Mouse (Mus musculus): ENCODE data around the gene Cnnm3. TPM values are rescaled to one million over a fixed set of nuclear protein-coding genes. Genes with fewer than 3 reads are reported as not detected.
"Not testable (repeated sequence)": the region's sequence is repeated elsewhere in the genome, so short reads cannot be mapped to it uniquely, and the experiment has no call there.

The Cnnm3 gene
- total RNA-seq, 4 experiments from 2014 or later = 33.3 to 47.2 (median 35.7) TPM

DNA sequence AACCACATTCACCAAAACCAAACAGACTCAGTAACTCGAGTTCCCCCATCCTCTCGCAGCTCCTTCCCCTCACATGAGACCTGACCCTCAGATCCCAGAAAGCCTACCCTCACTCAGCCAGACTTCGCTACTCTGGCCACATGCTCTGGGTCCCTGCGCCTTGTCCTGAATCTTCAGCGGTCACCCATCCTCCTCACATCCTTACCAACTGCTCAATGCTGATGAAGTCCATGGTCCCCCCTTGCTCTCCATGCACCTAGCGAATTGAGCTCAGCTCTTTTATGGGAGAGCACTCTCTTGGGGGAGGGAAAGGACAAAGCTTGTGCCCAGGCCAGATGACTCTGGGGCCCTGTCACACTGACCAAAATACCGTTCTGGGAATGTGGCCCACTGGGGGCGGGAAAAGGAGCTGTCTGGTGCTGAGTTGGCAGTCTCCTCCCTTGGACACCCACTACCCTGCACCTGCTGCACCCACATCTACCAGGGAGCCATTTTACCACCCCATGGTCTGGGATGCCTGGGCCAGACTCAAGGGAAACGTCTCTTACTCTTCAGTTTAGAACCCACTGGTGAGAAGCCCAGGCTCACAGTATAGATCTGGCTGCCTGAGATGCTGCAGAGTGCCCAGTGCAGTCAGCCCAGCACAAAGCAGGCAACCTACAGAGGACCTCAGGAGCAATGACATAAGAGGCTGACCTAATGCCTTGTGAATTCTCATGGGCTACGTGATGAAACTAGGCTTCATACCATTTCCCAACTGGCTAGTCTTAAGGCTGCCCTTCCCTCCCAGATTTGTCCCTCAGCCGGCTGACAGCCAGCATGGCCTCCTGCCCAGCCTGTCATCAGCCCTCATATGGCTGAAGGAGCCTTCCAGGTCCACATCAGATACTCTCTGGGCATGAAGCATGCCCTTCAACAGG, 24.1 kb downstream of the Cnnm3 start:
- no peak for DNase-seq (ENCODE audit: low spot score in 2 of 2)

DNA sequence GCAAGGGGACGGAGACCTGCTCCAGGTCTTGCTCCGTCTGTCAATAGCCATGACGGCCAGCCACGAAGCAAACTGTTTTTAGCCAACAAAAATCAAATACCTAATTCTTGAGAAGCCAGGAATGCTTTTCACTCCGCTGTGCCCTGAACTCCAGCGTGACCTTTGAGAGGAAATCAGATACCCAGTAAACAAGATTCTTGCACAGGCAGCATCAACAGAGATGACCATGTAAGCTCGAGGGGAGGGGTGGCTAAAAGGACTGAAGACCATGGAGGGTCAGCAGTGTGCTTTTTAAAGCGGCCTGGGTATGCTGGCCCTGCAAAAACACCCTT, 24.7 kb downstream of the Cnnm3 start:
- no peak for DNase-seq (ENCODE audit: low spot score in 2 of 2)

DNA sequence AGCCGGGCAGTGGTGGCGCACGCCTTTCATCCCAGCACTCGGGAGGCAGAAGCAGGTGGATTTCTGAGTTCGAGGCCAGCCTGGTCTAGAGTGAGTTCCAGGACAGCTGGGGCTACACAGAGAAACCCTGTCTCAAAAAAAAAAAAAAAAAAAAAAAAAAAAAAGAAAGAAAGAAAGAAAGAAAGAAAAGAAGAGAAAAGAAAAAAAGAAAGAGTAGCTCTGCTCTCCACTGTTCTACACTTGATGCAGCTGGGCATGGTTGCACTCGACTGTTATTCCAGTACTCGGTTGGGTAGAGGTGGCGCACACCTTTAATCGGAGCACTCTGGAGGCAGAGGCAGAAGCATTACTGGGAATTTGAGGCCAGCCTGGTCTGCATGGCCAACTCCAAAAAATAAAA, 25.1 kb downstream of the Cnnm3 start, which contains the start of gene Ankrd23:
Gene Ankrd23, minus strand, starts transcription at position 101 of the 400 bp plus-strand sequence.
- not testable (repeated sequence) for DNase-seq (ENCODE audit: low spot score in 2 of 2)

DNA sequence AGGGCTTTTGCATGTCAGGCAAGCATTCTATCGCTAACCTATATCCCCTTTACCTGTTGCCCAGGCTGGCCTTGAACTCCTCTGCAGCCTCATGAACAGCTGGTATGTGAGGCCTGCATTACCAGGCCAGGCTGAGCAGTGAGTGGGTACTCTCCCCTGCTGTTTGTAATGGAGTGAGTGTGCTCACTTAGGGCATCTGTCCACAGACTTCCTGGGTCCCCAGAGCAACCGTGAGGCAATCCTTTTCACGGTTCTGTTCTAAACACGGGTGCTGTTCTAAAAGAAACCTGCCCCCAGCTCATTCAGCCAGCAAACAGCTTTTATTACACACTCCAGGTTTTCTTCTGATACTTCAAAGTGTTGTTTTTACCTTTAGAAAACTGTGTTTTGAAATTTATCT, 27.1 kb downstream of the Cnnm3 start:
- DNase-seq (ENCODE audit: low spot score in 2 of 2) = no peak

DNA sequence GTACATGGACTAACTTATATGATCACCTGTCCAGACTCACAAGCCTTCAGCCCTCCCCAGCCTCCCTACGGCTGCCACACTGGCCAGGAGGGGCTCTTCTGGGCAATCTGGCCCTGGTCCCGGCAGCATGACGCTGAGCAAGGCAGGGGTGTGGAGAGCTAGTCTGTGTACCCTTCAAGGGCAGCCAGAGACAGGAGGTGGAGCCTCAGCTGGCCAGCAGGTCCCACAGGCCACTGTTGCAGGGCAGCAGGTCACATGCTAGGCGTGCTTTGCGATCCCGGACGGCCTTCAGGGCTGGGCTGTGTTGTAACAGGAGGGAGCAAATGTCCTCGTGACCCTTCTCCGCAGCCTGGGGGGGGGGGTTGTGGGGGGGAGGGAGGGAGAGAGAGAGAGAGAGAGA, 27.5 kb downstream of the Cnnm3 start, which contains the start of gene Gm42417:
Gene Gm42417, minus strand, starts transcription at position 244 of the 400 bp plus-strand sequence.
- DNase-seq (ENCODE audit: low spot score in 2 of 2) = no peak

DNA sequence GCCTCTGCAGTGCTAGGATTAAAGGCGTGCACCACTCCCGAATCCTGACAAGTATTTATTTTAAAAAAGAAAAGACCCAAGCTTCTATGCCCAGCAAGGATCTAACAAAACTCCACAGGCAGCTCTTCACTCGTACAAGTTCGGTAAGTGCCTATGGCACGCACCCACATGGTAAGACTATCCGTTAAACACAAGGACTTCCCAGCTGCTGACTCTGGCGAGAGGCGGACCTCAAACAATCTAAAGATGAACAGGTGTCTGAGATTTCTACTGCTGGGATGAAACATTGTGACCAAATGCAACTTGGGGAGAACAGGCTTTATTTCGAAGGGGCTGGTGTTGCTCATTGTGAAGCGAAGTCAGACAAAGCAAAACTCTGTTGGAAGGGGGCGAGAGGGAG, 28.5 kb downstream of the Cnnm3 start:
- DNase-seq (ENCODE audit: low spot score in 2 of 2) = no peak

DNA sequence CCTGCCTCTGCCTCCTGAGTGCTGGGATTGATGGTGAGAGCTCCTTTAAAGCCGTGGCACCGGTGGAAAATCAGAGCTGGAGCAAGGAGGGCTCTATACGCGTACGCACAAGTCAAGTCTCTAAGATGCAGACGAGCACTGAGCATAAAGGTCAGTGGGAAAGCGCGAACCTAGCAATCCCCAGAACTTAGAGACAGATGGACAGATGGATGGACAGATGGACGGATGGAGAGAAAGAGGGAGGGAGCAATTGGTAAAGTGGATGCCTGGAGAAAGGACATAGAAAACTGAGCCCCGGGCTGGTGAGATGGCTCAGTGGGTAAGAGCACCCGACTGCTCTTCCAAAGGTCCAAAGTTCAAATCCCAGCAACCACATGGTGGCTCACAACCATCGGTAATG, 29.1 kb downstream of the Cnnm3 start:
- no peak for DNase-seq (ENCODE audit: low spot score in 2 of 2)

DNA sequence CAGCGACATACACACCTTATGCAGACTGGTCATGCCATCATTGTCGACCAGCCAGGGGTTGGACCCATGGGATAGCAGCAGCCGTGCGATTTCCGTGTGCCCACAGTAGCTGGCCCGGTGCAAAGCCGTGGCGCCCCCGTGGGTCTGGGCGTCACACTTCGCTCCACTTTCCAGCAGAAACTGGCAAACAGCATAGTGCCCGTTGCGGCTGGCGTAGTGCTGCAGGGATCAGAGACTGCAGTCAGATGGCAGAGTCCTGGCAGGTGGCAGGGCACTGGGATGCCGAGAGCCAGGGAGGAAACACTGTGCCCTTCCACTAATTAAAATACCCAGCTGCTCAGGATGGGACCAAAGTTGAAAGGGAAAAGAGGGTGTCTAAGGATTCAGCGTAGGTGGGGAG, 30.2 kb downstream of the Cnnm3 start:
- DNase-seq (ENCODE audit: low spot score in 2 of 2) = no peak

DNA sequence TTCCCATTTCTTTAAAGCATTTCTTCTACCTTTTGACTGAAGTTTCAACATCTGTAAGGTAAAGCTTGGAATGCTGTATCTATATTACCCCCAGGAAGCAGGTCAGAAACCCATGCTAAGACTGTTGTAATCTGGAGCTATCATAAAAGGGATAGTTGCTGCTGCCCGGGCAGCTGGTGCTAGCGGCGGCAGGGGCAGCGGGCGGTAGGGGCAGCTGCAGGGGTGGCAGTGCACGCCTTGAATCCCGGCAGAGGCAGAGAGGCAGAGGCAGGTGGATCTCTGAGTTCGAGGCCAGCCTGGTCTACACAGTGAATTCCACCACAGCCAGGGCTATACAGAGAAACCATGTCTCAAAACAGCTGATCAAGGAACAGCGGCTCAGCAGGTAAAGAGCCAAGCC, 31.3 kb downstream of the Cnnm3 start:
- no peak for DNase-seq (ENCODE audit: low spot score in 2 of 2)

DNA sequence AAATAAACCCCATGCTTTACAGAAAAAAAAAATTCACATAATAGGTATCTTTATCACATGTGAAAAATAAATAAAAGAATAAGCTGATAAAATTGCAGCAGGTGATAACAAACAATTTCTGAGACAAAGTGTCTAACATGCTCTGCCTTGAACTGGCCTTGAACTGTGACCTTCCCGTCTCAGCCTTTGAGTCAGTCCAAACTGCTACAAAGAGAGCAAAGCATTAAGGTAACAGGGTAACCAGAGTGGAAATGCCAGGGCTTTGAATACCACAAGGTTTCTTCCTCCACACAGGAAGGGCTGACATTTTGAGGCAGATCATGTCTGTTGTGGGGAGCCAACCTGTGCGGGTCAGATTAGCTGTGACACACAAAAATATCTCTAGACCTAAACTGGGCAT, 33.7 kb downstream of the Cnnm3 start:
- DNase-seq (ENCODE audit: low spot score in 2 of 2) = no peak

DNA sequence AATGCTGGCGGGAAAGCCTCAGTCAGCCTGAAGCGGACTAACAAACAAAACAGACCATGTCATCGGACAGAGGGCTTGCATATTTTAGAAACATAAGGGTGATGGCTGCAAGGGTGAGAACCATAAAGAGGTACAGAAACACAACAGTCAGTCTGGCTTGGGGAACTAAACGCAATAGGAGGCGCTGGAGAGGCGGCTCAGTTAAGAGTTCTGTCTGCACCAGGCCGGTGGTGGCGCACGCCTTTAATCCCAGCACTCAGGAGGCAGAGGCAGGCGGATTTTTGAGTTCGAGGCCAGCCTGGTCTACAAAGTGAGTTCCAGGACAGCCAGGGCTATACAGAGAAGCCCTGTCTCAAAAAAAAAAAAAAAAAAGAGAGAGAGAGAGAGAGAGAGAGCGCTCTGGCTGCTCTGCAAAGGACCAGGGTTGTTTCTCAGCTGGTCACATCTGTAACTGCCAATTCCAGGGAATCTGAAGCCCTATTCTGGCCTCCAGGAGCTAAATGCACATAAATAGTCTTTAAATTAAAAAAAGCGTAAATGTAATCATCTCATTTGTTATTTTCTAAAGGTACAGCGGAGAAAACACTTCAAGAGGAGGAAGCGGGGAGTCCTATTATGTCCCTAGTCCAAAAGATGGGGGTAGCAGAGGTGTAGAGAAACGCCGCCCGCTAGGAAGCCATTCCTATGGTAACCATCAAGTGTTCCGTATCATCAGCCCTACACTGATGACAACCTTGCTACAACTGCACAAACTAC, 34.4 kb downstream of the Cnnm3 start:
- no peak for DNase-seq (ENCODE audit: low spot score in 2 of 2)

DNA sequence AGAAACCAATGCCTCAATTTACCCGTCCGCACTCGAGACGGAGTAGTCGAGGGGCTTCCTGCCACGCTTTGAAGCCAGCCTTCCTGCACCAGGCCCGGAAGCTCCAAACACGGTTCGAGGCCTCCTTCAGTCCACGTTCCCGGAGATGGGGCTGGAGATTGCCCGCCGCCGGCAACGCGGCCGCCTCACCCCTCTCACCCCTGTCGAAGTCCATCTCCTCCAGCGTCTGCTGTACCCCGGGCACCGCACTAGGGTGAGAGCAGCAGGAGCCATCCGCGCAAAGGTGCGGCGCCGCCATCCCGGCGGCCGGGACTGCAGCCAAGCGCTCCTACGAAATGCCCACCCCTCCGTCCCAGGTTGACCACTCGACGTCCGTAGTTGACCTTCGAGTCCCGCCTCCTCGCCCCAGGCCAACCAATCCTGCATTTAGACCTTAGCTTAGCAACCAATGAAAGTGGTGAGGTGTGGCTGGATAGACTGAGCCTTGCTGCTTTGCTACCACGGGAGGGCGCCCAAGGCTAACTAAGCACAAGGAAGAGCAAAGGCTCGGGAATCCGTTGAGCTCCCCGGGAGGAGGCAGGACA, 35.3 kb downstream of the Cnnm3 start, which contains the start of gene Ankrd39:
Gene Ankrd39, minus strand, starts transcription at position 558 of the 584 bp plus-strand sequence.
- peak; percentile 98 to 99 for DNase-seq (ENCODE audit: low spot score in 2 of 2)

DNA sequence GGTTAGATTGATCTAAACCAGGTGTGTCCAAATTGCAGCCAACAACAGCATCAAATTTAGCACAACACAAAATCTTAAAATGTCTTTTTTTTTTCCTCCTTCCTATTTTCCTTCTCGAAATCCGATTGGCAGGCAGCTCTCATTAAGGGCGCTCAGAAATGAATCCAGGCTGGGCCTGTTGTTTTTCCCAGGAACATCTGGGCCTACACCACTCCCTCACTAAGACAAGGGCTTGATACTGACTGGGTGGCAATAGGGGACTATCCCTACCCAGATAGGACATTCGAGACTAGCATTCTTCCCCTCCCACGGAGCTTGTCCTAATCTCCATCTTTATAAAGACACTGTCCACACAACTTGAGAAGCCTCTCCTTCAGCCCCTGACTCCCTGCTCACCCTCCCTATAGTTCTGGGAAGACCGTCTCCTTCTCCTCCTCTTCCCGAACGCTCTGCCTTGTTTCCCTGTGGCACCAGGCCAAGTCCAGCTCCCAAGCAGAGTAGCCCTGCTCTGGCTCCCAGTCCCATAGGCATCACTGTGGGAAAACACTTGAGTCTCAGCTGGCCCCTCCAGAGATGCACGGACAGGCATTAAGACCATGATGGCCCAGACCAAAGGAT, 36.4 kb downstream of the Cnnm3 start:
- DNase-seq (ENCODE audit: low spot score in 2 of 2) = no peak

DNA sequence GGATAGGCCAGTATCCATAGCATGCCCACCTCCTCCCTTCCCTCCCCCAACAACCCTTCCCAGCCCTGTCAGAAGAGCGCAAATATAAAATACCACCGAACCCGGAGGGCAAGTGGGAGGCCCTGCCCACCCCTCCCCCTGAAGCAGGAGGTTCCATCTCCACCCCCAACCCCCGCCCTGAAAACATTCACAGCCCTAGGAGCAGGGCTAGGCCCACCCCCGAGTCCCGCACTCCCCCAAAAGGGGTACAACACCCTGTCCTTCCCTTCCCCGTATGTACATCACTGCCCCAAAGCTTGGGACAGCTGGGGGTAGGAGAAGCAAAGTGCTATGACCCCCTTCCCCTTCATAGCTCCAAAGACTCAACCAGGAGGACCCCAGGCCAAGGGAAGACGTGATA, 37.1 kb downstream of the Cnnm3 start:
- DNase-seq (ENCODE audit: low spot score in 2 of 2) = no peak

DNA sequence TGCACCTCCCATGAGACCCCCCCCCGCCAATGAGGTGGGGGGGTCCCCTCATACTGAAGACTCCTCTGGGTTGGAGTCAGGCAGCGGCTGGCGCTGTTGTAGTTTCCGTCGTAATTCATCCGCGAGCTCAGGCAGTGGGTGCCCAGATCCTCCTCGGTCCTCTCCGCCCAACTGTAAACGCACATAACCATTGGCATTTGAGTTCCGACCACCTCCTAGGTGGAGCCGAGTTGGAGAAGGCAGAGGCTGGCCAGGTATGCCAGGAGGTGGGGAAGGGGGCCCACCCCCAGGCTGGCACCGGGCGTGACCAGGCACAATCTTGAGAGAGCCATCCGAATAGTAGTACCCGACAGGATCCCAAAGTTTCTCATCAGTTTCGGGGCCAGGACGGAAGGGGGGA, 37.8 kb downstream of the Cnnm3 start:
- no peak for DNase-seq (ENCODE audit: low spot score in 2 of 2)

DNA sequence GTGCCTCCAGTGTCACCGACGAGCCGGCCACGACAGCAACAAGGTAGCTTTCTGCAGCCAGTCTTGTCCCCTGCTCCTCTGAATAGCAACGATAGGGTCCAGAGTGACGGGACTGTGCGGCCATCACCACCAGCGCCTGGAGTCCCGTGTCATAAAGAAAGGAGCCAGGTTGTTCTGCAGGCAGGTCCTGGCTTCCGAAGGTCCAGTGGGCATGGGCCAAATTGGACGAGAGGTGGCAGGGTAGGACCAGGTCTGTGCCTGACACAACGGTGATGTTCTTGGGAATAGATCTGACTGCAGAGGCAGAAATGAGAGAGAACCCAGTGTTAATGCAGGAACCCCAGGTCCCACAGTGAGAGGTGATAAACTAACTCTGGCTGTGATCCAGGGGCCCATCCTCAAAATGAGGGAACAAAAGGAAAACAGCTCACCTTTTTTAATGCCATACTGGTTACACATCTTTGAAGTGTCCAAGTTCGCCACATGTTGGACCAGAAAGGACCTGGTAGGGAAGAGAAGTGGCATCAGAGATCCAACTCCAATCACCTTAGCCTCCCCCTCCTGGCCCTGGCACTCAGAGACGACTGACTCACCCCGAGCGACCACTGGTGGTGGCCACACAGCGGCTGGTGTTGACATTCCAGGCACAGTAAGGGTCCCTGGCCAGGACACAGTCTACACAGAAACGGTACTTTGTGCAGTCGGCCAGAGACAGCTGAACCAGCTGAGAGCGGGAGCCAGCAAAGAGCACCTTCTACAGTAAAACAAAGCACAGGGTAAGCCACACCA, 38.6 kb downstream of the Cnnm3 start:
- no peak for DNase-seq (ENCODE audit: low spot score in 2 of 2)

DNA sequence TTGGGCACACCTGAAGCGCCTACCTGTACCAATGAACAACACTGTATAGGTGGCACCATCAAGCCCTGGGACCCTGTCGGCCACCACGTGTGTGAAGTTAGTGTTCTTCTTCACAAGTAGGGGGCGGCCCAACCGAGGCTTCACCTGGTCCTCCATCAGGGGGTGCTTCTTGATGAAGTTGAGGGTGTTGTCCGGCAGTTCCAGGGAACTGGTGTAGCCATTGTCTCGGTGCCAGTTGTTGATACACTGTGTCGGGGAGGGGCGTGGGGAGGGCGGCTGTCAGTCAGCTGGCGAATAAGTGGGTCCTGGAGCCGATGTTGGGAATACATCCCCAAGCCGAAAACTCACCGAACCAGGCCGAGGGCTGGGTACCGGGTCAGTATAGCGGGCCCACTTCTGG, 40.2 kb downstream of the Cnnm3 start:
- DNase-seq (ENCODE audit: low spot score in 2 of 2) = no peak

DNA sequence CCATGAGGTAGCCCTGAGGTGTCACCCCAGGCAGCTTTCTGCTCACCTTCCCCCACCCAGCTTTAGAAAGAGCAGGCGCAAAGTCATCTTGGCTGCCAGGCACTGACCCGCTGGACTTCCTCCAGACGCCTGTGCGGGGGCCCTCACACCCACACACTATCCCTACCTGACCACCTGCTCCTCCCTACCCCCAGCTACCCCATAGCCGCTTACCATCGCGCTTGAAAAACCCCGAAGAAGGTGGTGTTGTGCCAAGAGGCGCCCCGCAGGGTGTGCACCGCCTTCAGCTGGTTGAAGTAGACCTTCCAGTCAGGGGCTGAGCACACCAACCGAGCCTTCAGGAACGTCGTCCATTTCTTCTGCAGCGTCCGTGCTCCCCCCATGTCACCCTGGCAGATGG, 40.8 kb downstream of the Cnnm3 start:
- DNase-seq (ENCODE audit: low spot score in 2 of 2) = no peak

DNA sequence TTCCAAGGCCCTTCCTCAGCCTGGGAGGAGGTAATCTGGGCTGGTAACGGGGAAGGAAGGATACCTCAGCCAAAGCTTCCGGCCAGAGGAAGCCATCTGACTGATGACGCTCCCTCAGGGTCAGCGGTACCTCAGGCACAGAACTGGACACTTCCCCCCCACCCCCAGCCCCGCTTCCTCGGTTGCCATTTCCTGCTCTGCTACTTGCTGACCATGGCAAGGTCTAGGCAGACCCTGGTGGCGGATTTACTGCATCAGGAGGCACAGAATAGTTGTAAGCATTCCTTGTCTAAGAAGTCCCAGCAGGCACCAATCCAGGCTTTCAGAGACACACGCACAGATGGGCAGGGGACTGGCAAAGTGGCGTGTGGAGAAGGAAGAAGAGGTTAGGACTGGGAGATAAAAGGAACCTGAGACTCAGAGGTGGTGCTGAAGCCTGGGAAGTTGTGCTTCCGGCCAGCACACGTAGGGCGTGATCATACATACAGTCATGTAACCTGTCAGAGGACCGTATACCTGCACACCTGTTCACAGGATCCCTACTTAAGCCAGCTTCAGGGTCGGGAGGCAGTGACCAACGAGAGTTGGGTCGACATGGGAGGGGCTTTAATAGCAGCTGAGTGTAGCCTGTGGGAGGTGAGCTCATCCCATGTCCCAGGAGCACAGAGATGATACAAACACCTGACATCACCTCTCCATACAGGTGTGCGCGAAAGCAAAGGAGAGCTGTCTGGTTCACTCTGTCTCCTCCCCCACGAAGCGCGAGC, 43.1 kb downstream of the Cnnm3 start:
- DNase-seq (ENCODE audit: low spot score in 2 of 2) = no peak

DNA sequence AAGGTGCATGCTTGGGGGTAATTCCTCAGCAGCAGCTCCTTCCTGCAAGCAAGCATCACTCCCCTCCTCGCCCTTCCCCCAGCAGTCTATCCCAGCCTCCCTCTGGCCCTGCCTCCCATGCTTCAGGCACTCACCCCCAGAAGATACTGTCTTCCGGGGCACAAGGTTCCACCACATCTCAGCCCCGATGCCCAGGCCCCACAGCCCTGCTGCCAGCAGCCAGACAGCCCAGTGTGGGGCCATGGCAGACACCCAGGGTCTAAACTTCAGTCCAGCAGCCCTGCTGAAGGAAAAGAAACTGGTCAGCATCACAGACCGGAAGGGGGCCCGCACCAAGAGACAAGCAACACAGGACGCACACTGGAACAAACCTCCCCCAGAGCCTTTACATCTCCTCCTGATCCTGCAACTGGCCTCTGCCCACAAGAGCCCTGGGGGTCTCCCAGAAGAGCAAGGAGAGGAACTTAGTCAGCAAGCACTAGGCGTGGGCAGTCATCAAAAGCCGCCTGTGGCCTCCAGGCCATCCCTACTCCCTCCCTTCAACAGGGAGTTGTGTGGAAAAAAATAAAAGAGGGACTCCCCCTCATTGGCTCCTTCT, 44.2 kb downstream of the Cnnm3 start:
- DNase-seq (ENCODE audit: low spot score in 2 of 2) = no peak

Measured in layer of hippocampus, adult 8-10 months (tissue).